Mouse (Mus musculus) stomach, postnatal 0 days (tissue): ENCODE data around the gene 1700012B09Rik. TPM values are rescaled to one million over a fixed set of nuclear protein-coding genes. Genes with fewer than 3 reads are reported as not detected.

Experiments
- ATAC-seq: fragments of 200-750 bp; cut with Nextera tagmentation; 2 replicates; pipeline ENCODE4 v1.8.0; 2017; ENCODE audit not compliant: low FRiP score, low TSS enrichment
- DNase-seq: peaks from one replicate; pipeline ENCODE4 v3.0.0-alpha.2; 2016; ENCODE audit warnings: low spot score
- H3K27ac ChIP-seq: fragments of 300-500 bp; sonication (generic); replicated peaks from 2 replicates; pipeline ENCODE4 v1.5.1; 2014; ENCODE audit warnings: mild to moderate bottlenecking, control low read depth
- H3K27me3 ChIP-seq: fragments of 300-500 bp; sonication (generic); 2 replicates; pipeline ENCODE4 v1.6.1; 2014; ENCODE audit warnings: low read length; ENCODE audit not compliant: control insufficient read depth, insufficient read depth
- H3K36me3 ChIP-seq: fragments of 300-500 bp; sonication (generic); 2 replicates; pipeline ENCODE4 v1.6.1; 2014; ENCODE audit warnings: low read length, mixed read lengths; ENCODE audit not compliant: control insufficient read depth, insufficient read depth
- H3K4me1 ChIP-seq: fragments of 300-500 bp; sonication (generic); replicated peaks from 2 replicates; pipeline ENCODE4 v1.6.1; 2014; ENCODE audit warnings: antibody characterized with exemption; ENCODE audit not compliant: control insufficient read depth, insufficient read depth
- H3K4me2 ChIP-seq: fragments of 300-500 bp; sonication (generic); replicated peaks from 2 replicates; pipeline ENCODE4 v1.6.1; 2014; ENCODE audit warnings: low read depth, mild to moderate bottlenecking, control low read depth, moderate library complexity
- H3K4me3 ChIP-seq: fragments of 300-500 bp; sonication (generic); 2 replicates; pipeline ENCODE4 v1.5.1; 2014; ENCODE audit warnings: low read depth, low read length, control low read depth
- H3K9ac ChIP-seq: fragments of 300-500 bp; sonication (generic); 2 replicates; pipeline ENCODE4 v1.6.1; 2014; ENCODE audit warnings: mild to moderate bottlenecking, low read length, control low read depth, mixed read lengths
- H3K9me3 ChIP-seq: fragments of 300-500 bp; sonication (generic); 2 replicates; pipeline ENCODE4 v1.6.1; 2016; ENCODE audit warnings: low read length; ENCODE audit not compliant: control insufficient read depth
- CTCF ChIP-seq: IDR thresholded peaks from 2 replicates; pipeline ENCODE4 v1.5.1; 2016; ENCODE audit warnings: antibody characterized with exemption, low read depth, mild to moderate bottlenecking, moderate library complexity
- EP300 ChIP-seq: optimal IDR thresholded peaks from 2 replicates; pipeline ENCODE3; 2016; ENCODE audit warnings: antibody characterized with exemption
- WGBS: fragments of 180-500 bp; shearing (Covaris S2); extraction: QIAGEN DNeasy Blood & Tissue Kit; methylation state at CpG from one replicate; pipeline ENCODE4 v1.1.7; 2014; 5-methylcytosine and 5-hydroxymethylcytosine counted together
- polyA plus RNA-seq: library from polyadenylated mRNA; unstranded; fragments of >200 nt; fragmentation: Nextera tagmentation; extraction: Ambion mirVana; gene quantifications from 2 replicates; pipeline ENCODE4 v1.2.1, GENCODE M21; 2015

Gene 1700012B09Rik
- polyA plus RNA-seq, 1 experiment from 2014 or later = not detected

DNA sequence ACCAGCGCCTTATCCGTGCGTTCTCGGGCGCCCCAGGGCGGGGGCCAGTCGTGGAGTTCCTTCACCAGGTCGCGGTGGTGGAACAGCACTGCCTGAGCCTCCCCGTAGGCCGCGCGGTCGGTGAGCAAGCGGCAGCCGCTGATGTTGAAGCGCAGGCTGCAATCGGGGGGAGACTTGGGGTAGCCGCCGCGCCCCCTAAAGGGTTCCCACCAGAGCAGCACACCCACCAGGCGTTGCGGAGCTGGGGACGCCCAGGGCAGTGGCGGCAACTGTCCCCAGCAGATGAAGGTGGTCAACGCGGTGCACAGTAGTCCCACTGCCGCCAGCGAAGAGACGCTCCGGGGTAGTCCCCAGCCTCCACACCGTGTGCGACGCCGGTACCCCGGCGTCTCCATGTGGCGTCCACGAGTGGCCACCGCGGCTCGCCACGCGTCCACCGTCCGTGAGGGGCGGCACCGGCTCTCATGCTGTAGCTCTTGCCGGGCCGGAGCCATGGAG is 19.3 kb downstream of the 1700012B09Rik start:
- Histone ChIP-seq H3K4me3 (peak overlapping the region; percentile 53), H3K9me3 (no peaks in the 10 kb centered on the region), H3K36me3 (no peaks in the 10 kb centered on the region), H3K27ac (peak overlapping the region; percentile 79), H3K4me2 (peak overlapping the region; percentile 94), H3K4me1 (peaks cover 2% of the 10 kb centered on the region; the same call in 1 of the 2 replicates), H3K27me3 (no peaks in the 10 kb centered on the region), H3K9ac (peak overlapping the region; percentile 70)
- DNase-seq (peak; percentile 63), ATAC-seq (peak; percentile 30)
- TF ChIP-seq CTCF = no peak
- no peak for TF ChIP-seq EP300
- under 1% methylated on average over 49 of the region's 50 CpGs for WGBS

DNA sequence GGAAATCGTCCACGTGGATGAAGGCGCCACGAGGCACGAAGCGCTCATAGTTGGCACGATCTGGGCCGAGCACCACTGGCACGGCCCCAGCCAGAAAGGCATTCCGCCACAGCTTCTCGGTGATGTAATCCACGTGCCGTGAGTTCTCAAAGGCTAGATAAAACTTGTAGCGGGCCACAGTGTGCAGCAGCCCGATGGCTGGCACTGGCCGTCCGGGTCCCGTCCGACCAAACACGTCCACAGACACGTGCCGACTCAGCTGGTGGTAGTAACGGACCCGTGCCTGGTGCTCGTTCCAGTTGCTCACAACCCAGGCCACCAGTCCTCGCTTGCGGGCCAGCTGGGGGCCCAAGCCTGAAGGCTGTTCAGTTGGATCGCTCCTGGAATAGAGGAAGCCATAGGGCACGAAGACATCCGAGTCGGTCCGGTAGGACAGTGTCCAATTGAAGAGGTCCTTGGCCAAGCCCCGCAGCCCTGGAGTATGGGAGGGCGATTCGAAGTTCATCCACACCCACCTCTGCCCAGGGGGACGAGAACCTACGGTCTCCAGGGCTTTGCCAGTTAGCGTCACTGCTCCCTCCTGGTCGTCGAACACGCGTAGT is 19.8 kb downstream of the 1700012B09Rik start:
- no peaks in the 10 kb centered on the region for H3K27me3 ChIP-seq
- peak overlapping the region; percentile 70 for H3K9ac ChIP-seq
- WGBS = 60% methylated on average over 42 of the region's 42 CpGs
- peak overlapping the region; percentile 94 for H3K4me2 ChIP-seq
- H3K9me3 ChIP-seq = no peaks in the 10 kb centered on the region
- peak overlapping the region; percentile 53 for H3K4me3 ChIP-seq
- peak overlapping the region; percentile 79 for H3K27ac ChIP-seq
- H3K36me3 ChIP-seq = no peaks in the 10 kb centered on the region
- no peak for ATAC-seq
- TF ChIP-seq EP300 (no peak), CTCF (no peak)
- no peak for DNase-seq
- H3K4me1 ChIP-seq = peaks cover 2% of the 10 kb centered on the region; the same call in 1 of the 2 replicates

GRCm38 (mm10) chr9:14740151-14740924 is 30.5 kb downstream of the 1700012B09Rik start, which contains the start of gene Piwil4:
TSS of gene Piwil4 (minus strand) at chr9:14740733.
- Histone ChIP-seq H3K9me3 (no peaks in the 10 kb centered on the region), H3K36me3 (no peaks in the 10 kb centered on the region), H3K27me3 (no peaks in the 10 kb centered on the region), H3K27ac (no peak within 1 kb of the TSS), H3K4me2 (no peak within 1 kb of the TSS), H3K9ac (no peak within 1 kb of the TSS), H3K4me1 (no peaks in the 10 kb centered on the region), H3K4me3 (no peak within 1 kb of the TSS)
- WGBS = 84% methylated on average over 19 of the region's 19 CpGs
- TF ChIP-seq EP300 = no peak
- no peak for TF ChIP-seq CTCF
- no peak for ATAC-seq
- no peak for DNase-seq

DNA sequence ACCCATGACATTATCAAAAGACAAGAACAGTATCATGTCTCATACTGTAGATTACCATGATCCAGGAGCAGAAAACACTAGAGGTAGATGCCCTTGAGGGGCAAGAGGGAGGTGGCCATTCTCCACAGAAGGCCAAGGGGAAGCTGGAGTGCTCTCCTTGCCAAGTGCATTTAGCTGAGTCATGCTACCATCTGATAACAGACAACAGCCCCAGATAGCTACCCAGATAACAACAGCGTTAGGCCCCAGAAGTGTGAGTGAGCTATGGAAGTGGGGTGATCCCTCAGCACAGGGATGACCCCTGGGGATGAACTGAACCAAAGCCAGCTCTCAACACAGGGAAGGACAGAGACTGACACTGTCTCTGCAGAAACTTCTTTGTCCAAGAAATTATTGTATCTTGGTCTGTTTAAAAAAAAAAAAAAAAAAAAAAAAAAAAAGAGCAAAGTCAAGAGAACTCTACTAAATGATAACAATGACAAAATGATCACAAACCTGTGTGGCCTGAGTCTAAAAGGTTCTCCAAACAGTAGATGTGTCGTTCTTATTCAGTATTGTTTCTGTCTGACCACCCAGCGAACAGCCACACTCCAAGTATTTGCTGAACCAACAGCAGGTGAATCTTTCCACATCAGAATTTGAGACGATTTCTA is 31.2 kb downstream of the 1700012B09Rik start:
- TF ChIP-seq EP300 = no peak
- Histone ChIP-seq H3K4me1 (no peaks in the 10 kb centered on the region), H3K27ac (no peak overlapping the region), H3K4me3 (no peak overlapping the region), H3K9me3 (no peaks in the 10 kb centered on the region), H3K27me3 (no peaks in the 10 kb centered on the region), H3K9ac (no peak overlapping the region), H3K36me3 (no peaks in the 10 kb centered on the region), H3K4me2 (no peak overlapping the region)
- no peak for DNase-seq
- no peak for ATAC-seq
- 63% methylated on average over 4 of the region's 4 CpGs for WGBS

- TF ChIP-seq CTCF = no peak
- TF ChIP-seq EP300 = no peak
- ATAC-seq (peak; percentile 56), DNase-seq (no peak)
- H3K27ac ChIP-seq = no peak overlapping the region
- WGBS = 23% methylated on average over 9 of the region's 9 CpGs
- H3K4me2 ChIP-seq = no peak overlapping the region
- no peaks in the 10 kb centered on the region for H3K9me3 ChIP-seq
- H3K27me3 ChIP-seq = no peaks in the 10 kb centered on the region
- 0 out of 2 replicates have a peak, but pooled peaks cover 3% of the 10 kb centered on the region for H3K4me1 ChIP-seq
- H3K36me3 ChIP-seq = no peaks in the 10 kb centered on the region
- no peak overlapping the region for H3K9ac ChIP-seq
- no peak overlapping the region for H3K4me3 ChIP-seq
Measured at GRCm38 (mm10) chr9:14730941-14731541, 39.8 kb downstream of the 1700012B09Rik start.
